Mouse (Mus musculus): ENCODE data around the gene Adcy9. TPM values are rescaled to one million over a fixed set of nuclear protein-coding genes. Genes with fewer than 3 reads are reported as not detected.
"Not testable (repeated sequence)": the region's sequence is repeated elsewhere in the genome, so short reads cannot be mapped to it uniquely, and the experiment has no call there.

Adcy9 gene
- total RNA-seq, 2 experiments from 2014 or later = 31.4 to 36.2 TPM

DNA sequence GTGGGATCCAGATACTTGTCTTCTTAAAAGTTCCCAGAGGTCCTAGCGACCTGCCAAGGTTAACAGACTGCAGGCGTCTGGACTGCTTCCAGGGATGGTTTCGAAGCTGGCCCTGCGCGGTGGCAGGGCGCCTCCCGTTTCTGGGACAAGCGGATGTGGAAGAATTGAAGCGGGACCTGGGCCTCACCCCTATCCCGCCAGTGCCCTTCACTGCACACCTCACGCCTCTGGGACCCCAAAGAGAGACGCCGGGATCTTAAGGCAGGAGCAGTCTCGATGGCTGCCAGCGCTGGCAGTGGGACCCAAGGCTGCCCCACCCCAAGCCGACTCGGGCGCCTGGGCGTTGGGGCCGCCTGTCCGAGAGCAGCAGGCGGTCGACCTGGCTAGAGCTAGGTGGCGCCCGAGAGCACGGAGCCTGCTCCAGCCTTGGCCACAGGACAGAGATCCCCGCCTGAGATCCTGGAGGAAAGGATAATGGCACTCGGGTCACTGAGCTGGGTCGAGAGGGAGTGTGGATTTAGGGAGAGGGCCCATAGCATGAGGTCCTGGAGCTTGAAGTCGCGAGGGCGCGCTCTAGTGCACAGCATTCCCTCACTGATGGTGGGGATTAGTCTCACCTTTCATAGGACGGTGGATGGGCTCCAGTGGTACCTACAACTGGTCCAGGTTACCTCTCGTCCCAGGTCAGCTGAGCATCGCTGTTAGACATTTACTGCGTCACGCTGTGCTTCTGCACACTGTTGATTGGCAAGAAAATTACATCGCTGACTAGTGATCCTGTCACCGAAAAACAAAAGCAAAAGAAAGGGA lies 152.2 kb downstream of the Adcy9 start:
- peak; percentile 94 for DNase-seq

DNA sequence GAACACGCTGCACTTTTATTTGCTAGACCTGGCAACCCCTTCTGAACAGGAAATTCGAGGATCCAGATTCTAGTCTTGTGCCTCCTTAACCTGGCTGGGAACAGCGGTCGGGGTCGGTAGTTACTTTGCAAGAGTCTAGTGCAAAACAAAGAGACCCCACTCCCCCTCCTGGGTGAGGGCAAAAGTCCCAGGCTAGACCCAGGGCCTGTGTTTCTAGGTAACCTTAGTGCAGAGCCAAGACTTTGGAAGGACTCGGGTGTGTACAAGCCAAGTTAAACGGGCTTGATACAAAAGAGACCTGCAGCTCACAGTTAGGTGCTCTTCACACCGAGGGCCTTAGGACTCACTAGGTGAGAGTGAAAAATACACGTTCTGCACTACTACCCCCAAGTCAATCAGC lies 152.8 kb downstream of the Adcy9 start:
- DNase-seq = no peak

DNA sequence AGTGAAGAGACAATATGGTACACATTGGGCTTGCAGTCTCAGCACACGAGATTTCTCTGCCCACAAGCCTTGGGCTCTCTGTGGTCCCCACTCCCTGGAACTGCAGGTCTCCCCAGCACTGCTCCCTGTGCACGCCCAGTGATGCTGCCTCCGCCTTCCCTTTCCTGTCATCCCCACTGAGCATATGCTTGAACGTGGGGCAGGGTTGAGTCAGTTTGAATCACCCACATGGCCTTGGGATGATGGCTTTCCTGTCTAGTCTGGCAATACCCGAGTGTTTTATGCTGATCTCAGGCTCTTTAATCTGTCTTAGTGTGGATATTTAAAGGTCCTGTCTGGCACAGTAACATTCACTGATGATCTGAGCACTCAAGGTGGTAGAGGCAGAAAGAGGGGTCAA lies 154.9 kb downstream of the Adcy9 start:
- DNase-seq = peak; percentile 66

DNA sequence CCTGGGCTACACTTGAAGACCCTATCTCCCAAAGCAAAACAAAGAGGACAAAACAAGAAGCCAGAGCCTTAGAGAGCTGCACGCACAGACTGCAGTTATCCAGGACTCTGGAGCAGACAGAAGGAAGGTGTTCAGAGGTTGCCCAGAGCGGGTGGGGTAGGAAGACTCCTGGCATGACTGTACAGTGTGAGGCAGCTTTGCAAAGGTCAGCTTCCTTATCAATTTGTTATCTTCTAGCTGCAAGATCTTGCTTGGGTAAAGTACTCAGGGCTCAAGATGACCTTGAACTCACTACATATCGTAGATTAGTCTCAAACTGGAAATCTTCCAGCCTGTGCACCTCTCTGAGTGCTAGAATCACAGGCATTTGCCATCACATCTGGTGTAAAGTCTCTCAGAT lies 156.8 kb downstream of the Adcy9 start:
- no peak for DNase-seq

DNA sequence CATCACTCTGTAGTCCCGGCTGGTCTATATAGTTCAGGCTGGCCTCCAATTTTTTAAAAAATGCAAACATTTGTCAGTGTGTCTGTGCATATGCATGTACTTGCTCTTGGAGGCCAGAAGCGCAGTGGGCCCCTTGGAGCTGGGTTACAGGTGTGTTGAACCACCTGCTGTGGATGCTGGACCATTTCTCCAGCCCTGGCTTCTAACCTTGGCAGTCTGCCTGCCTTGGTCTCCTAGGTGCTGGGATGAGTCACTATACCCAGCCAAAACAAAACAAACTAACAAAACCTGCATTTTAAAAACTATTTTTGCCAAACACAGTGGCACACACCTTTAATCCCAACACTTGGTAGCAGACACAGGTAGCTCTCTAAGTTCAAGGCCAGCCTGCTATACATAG lies 162.8 kb downstream of the Adcy9 start:
- no peak for DNase-seq

DNA sequence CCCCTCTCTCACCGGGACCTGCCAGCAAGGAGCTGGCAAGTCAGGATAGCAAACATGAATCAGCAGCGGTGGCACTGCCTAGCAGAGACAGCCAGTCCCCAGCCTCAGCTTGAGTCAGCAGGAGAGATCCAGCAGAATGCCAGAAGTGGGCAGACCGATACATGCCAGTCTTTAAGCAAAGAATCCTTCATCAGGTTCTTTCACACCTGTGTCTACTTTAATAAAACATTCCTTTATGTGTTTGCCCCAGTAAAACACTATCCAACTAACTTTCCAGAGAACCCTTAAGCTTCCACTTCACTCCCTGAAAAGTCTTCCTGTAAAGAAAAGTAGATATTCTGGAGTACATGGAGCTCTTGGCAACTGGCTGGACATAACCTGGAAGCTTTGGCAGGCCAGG lies 171.5 kb downstream of the Adcy9 start:
- DNase-seq = no peak

DNA sequence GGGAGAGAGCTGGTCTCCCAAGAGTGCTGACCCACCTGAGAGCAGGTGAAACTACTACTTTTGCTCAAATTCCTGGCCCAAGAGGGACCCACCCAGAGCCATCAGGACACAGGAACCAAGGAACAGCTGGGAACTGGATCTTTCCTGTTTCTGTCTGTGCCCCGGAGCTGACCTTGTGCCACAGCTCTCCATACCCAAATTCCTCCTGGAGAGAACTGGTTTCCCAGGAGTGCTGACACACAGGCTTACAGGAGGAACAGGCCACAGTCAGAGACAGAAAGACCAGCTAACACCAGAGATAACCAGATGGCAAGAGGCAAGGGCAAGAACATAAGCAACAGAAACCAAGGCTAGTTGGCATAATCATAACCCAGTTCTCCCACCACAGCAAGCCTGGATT lies 175.1 kb downstream of the Adcy9 start:
- DNase-seq = not testable (repeated sequence)

Other genes starting within 250 kb of the Adcy9 start
- 10 to 100 TPM; 46.5 to 54.6 TPM for gene Crebbp, start 206.5 kb downstream of the Adcy9 start, total RNA-seq (2021)
- gene Srl, start 121.3 kb upstream of the Adcy9 start, total RNA-seq (2021) = 100 to 1,000 TPM in 1 of 2 experiments, 10 to 100 TPM in 1; 35.9 to 108 TPM
- 10 to 100 TPM in 1 of 2 experiments, 1 to 10 TPM in 1; 6.5 to 12.3 TPM for gene Tfap4, start 139.4 kb upstream of the Adcy9 start, total RNA-seq (2021)
- gene Glis2, start 174.2 kb upstream of the Adcy9 start, total RNA-seq (2021) = 10 to 100 TPM; 22.9 to 34.3 TPM
- gene Pam16, start 204.5 kb upstream of the Adcy9 start, total RNA-seq (2021) = 100 to 1,000 TPM; 115 to 116 TPM
- 10 to 100 TPM; 10.0 to 14.7 TPM for gene Vasn, start 219.4 kb upstream of the Adcy9 start, total RNA-seq (2021)
- gene Dnaja3, start 219.5 kb upstream of the Adcy9 start, total RNA-seq (2021) = 100 to 1,000 TPM; 161 to 167 TPM

Measured in adrenal gland, postnatal 10 days (tissue).